Mouse (Mus musculus) E14TG2a.4 (cell line): ENCODE data around the gene Syt12.

Experiments used
- CTCF ChIP-seq: conservative IDR thresholded peaks from 2 replicates; pipeline ENCODE4 v1.5.1; 2014; ENCODE audit warnings: low read length
- NANOG ChIP-seq: IDR thresholded peaks from 2 replicates; pipeline ENCODE4 v1.6.1; 2014; ENCODE audit warnings: borderline replicate concordance, low read length, mixed read lengths

DNA sequence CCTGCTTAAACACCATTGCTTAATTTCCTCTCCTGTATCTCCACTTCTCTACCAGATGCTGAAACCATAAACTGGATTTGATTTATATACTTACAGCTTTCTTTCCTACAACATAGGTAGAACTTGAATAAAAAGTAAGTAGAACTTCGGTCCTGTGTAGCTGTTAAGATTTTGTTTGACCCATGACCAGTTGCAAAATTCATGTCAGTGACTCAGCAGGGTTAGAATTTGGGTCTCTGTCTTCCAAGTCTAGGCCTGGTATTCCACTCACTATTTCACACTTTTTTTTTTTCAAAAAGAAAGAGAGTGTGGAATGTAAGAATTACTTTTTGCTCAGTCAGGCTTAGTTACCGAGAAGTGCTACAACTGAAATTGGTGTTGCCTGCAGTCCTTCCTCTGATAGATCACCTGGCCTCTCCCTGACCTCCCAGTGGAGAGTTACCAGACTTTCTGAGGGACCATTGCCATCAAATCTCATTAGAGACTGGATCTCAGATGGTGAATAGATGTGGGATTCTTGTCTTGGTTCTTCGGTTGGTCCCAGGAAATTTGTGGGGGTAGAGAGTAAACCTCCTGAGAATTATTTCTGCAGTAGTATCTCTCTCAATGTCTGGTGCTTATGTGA is 44.3 kb upstream of the Syt12 start:
- TF ChIP-seq CTCF (no peak), NANOG (no peak)
